Mouse (Mus musculus) brain, adult 2 months (tissue): Measurements from ENCODE around the gene Ahcy.
"Not testable (repeated sequence)": the region's sequence is repeated elsewhere in the genome, so short reads cannot be mapped to it uniquely, and the experiment has no call there.

Experiments
- DNase-seq: peaks from one replicate; pipeline ENCODE4 v3.0.0; 2011; ENCODE audit warnings: low read depth, low spot score

The Ahcy gene

GRCm38 (mm10) chr2:155074766-155075330, 551 bp upstream of the Ahcy start:
- peak; percentile 72 for DNase-seq

- DNase-seq: no peak
These were observed 950 bp downstream of the Ahcy start for GRCm38 (mm10) chr2:155073347-155073746.

DNA sequence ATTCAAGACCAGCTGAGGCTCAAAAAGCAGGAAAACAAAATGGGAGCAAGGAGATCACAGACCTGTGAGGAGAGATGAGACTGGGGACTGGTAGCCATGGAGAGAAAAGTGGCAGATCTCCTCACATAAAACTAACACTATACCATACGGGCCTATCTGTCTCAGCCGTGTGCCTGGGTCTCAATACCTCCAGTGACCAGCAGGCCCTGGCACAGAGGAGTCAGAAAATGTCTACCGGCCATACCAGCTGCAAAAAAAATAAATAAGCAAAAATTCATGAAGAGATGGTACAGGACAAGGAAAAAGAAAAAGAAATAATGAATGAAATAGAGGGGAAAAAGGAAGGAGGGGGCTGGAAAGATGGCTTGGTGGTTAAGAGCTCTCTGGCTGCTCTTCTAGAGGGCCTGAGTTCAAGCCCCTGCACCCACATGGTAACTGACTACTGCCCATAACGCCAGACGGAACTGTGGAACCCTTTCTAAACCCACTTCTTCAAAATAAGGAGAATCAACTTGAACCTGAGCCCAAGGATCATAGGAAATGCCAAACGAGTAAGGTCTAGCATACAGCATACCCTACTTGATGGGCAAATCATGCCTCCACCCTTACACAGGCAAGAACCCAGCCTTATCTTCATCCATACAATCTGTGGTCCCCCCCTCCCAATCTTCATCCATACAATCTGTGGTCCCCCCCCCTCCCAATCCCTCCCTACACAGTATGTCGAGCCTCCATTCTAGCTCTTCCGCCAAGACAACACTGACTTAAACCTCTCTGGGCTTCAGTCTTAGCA, 1.7 kb downstream of the Ahcy start:
- DNase-seq: no peak

GRCm38 (mm10) chr2:155071027-155071426, 3.3 kb downstream of the Ahcy start:
- DNase-seq: peak; percentile 67

DNA sequence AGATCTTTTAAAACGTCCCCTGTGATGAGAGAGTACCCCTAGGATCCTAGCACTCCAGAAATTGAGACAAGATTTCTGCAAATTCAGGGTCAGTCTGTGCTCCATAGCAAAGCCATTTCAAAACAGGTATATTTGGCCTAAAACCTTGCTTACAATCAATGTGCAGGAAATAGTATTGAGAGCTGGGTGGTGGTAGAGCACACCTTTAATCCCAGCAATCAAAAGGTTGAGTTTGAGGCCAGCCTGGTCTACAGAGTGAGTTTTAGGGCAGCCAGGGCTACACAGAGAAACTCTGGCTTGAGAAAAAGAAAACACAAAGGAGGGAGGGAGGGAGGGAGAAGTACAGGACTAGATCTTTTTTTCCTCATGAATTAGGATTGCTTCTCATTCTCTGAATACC, 16.9 kb downstream of the Ahcy start:
- DNase-seq: no peak

GRCm38 (mm10) chr2:155056076-155056578, 18.2 kb downstream of the Ahcy start:
- DNase-seq: no peak

DNA sequence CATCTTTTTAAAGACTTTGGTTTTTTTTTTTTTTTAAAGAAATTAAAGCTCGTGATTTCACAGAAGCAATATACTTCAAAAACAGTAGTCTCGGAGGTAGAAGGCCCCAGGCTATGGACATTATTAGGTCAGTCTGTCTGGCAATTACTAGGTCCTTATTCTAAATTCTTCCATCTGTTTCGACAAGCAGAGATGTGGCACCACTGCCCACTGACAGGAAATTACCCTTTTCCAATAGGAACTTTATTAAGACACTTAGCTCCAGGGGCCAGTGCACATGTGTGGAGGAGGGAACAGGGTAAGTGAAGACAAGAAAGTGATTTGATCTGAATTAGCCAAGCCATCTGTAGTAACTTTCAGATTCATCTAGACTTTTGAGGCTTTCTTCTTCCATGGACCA, 19.6 kb downstream of the Ahcy start:
- no peak for DNase-seq

DNA sequence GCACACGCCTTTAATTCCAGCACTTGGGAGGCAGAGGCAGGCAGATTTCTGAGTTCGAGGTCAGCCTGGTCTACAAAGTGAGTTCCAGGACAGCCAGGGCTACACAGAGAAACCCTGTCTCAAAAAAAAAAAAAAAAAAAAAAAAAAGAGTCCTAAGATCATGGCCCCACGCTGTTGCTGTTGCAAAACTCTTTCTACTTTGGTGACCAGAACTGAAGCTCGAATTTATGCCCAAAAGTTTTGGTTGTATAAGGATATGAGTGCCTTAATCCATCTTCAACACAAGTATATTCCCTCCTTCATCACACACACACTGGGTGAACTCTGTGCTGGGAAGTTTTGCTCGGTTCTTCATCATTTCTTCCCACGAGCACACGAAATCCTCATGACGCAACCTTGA, 20.8 kb downstream of the Ahcy start:
- DNase-seq: not testable (repeated sequence)

DNA sequence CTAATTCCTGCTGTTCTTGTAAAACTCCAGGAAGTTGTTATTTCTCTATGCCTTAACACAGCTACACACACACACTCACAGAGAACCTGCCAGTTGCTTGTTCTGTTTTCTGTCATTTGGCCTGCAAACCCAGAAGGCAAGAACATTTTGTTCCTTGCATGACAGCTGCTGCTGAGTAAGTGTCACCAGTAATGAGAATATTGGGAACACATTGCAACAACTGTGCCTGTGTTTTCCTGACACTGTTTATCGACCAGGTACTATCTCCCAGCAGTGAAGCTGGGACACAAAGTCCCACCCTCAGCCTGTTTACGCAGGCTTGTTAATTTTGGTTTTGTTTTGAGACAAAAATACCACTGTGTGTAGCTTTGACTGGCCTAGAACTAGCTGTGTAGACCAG, 21.6 kb downstream of the Ahcy start:
- DNase-seq: peak; percentile 76

- DNase-seq: no peak
These were observed 22.5 kb downstream of the Ahcy start for GRCm38 (mm10) chr2:155051622-155052351.

DNA sequence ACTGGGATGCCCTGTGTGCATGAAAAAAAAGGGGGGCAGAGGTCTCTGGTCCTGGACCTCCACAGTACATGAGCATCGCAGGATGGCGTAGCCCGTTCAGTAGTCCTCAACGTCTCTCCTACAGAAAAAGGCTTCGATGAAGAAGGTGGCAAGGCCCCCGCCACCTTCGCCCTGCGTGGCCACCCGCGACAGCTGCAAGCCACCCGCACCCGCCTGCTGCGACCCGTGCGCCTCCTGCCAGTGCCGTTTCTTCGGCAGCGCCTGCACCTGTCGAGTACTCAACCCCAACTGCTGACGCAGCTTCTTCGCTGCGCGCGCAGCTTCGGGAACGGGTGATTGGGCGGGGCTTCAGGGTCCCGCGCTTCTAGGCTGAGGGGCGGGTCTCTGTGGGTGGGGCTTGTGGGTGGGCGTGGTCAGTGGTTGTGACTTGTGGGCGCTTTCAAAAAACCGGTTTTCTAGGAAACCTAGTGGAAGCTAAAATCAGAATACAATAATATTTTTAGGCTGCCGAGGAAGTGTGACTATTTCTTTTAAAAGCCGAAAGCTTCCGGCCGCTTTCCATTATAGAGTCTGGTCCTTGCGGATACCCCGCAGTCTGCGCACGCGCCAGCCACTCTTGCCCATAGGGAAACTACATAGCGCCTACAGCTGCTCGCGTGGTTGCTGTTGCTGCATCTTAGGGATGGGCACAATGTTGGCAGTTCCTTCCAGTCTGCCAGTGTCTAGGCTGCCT, 23.6 kb downstream of the Ahcy start:
- peak; percentile 96 for DNase-seq

DNA sequence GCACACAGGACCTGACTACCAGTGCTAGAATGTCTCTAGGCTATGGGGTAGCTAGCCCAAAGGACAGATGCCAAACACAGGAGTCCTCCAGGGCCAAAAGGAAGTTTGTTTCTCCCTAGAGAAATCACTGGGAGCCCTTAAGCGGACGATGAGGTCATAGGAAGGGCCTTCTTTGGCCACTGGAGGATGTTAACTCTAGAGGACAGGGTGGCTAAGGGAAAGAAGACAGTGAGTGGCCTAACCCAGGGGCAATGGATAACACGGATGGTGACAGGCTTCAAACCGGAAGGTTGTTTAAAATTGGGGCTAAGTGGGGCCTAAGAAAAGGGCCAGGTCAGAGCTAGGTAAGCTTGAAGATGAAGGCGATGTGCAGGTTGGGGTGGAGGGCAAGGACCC, 24.2 kb downstream of the Ahcy start:
- DNase-seq: no peak

DNA sequence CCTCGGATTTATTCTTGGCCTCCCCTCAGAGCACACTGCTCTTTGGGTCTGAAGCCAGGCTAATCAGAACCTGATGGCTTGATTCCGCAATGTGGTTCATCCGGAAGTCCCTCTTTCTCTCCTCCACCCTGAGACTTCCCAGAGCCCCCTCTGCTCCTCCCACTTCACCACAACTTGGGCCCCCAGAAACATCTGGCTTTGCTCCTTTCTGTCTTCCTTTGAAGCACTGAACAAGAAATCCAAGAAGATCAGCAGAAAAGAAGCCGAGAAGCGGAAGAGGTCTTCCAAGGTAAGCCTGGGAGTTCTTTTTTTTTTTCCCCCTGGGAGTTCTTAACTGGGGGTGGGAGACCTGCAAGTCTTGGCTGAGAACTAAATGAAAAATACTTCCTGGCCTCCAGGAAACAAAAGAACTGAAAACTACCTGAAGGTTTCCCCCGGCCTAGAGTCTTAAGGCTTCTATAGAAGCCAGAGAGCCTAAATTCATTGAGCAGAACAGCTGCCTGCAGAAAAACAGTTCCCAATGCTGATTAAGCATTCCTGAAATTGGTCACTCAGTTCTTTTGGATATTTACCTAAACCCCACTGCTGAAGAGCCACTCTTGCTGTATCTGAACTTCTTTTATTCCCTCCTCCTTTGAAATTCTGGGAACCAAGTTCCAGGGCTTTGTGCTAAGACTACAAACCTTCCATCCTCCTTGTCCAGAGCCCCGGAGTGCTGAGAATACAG, 26.7 kb downstream of the Ahcy start:
- no peak for DNase-seq

DNA sequence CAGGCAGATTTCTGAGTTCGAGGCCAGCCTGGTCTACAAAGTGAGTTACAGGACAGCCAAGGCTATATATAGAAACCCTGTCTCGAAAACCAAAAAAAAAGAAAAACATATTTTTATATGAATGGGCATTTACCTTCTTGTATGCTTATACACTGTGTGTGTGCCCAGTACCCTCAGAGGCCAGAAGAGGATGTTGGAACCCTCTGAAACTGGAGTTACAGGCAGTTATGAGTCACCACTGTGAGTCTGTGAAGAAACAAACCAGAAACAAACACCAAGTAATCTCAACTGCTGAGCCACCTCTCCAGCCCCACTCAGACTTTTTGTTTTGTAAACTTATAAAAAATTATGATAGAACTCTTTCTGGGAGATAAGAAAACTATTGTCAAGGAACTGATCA, 27.5 kb downstream of the Ahcy start:
- DNase-seq: no peak

GRCm38 (mm10) chr2:155045075-155045474, 29.2 kb downstream of the Ahcy start:
- no peak for DNase-seq

DNA sequence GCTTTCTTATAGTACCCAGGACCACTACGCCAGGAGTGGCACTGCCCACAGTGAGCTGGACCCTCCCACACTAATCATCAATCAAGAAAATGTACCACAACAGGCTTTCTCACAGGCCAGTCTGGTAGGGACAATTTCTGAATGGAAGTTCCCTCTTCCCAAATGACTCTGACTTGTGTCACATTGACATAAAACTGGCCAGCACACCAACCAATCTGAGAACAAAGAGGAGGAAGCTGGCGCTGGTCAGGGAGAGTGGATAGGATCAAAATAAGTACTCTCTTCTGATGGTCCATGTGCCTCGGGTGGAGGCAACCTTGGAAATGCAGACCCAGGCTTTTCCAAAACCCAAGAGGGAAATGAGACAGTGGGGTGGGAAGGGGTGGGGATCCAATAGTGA, 29.8 kb downstream of the Ahcy start:
- DNase-seq: no peak

DNA sequence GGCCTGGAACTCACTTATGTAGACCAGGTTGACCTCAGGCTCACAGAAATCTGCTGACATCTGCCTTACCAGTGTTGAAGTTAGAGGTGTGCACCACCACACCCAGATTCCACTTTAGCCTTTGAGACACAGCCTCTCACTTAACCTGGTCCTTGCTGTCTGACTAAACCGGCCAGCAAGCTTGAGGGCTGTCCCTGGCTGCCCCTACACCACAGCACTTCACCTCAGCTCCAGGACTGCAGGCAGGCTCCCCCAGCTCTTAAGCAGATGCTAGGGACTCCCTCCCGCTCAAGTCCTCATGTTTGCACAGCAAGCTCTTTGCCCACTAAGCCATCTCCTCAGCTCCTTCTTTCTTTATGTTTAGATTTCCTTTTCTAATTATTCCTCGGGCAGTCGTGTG, 34.3 kb downstream of the Ahcy start:
- no peak for DNase-seq

GRCm38 (mm10) chr2:155032938-155033710, 41.2 kb downstream of the Ahcy start:
- DNase-seq: no peak

- no peak for DNase-seq
These were observed 43.5 kb downstream of the Ahcy start for GRCm38 (mm10) chr2:155030831-155031230.

DNA sequence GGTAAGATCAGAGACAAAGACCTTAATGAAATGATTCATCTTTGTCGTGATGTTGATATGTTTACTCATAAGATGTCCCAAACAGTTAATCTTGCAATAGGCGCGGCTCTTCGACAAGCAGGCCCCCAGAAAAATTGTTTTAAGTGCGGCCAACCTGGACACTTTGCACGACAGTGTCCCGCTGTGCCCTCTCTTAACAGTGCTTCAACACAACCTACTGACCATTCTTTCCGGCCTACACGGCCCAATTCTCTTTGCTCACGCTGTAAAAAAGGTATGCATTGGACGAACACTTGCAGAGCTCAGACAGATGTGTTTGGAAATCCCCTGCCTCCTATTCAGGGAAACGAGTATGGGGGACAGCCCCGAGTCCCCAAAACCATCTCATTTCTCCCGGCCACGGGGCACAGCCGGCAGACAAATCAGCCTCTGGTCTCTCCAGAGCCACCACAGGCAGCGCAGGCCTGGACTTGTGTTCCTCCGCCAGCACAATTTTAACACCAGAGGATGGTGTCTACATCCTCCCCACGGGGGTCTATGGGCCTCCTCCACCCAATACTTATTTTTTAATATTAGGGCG, 54.0 kb downstream of the Ahcy start:
- DNase-seq: not testable (repeated sequence)
